Mouse (Mus musculus) spleen, adult 2 months (tissue): ENCODE measurements around the gene Cntnap5b. TPM values are rescaled to one million over a fixed set of nuclear protein-coding genes. Genes with fewer than 3 reads are reported as not detected.
A peak's percentile ranks its signal among the peaks of the same experiment; 100 is the strongest.

Experiments used
- DNase-seq, 2 experiments: peaks; one replicate each; pipeline versions ENCODE4 v3.0.0 to v3.0.0-alpha.2; 2012 to 2021; ENCODE audit warnings: low spot score in 2 of 2, low read depth in 1 of 2
- H3K27ac ChIP-seq: fragments of 200-500 bp; 2 replicates; pipeline ENCODE4 v1.5.1; 2012; ENCODE audit warnings: low read length, inconsistent platforms; ENCODE audit not compliant: insufficient read depth
- H3K27me3 ChIP-seq: fragments of 200-500 bp; 2 replicates; pipeline ENCODE4 v1.6.1; 2012; ENCODE audit warnings: mild to moderate bottlenecking, moderate library complexity, low read length, inconsistent platforms; ENCODE audit not compliant: control insufficient read depth, insufficient read depth
- H3K36me3 ChIP-seq: fragments of 200-500 bp; 2 replicates; pipeline ENCODE4 v1.6.1; 2012; ENCODE audit warnings: mild to moderate bottlenecking, low read length, inconsistent platforms; ENCODE audit not compliant: control insufficient read depth, insufficient read depth
- H3K4me1 ChIP-seq: fragments of 200-500 bp; 2 replicates; pipeline ENCODE4 v1.6.1; 2011; ENCODE audit warnings: inconsistent platforms; ENCODE audit not compliant: control insufficient read depth, insufficient read depth, insufficient read length
- H3K4me3 ChIP-seq: fragments of 200-500 bp; 2 replicates; pipeline ENCODE4 v1.5.1; 2011; ENCODE audit warnings: mild to moderate bottlenecking, inconsistent platforms; ENCODE audit not compliant: insufficient read depth, insufficient read length; ENCODE audit errors: extremely low read depth
- CTCF ChIP-seq: fragments of 200-500 bp; IDR thresholded peaks from 2 replicates; pipeline ENCODE4 v1.5.1; 2011; ENCODE audit warnings: mild to moderate bottlenecking, inconsistent platforms; ENCODE audit not compliant: insufficient read depth, insufficient read length, insufficient replicate concordance; ENCODE audit errors: extremely low read depth
- POLR2A ChIP-seq: fragments of 200-500 bp; IDR thresholded peaks from 2 replicates; pipeline ENCODE4 v1.6.1; 2011; ENCODE audit warnings: low read depth, low read length, inconsistent platforms
- WGBS: fragments of 180-500 bp; shearing (Covaris S2); methylation state at CpG from one replicate; pipeline ENCODE4 v1.1.7; 2018; 5-methylcytosine and 5-hydroxymethylcytosine counted together
- polyA plus RNA-seq: library from polyadenylated mRNA; depleted of rRNA; stranded (reverse); fragments of >200 nt; gene quantifications from 2 replicates; pipeline ENCODE4 v1.2.3, GENCODE M21; 2012

Gene Cntnap5b
- polyA plus RNA-seq, 1 experiment: not detected

- Histone ChIP-seq H3K27ac (no peak overlapping the region), H3K36me3 (no peaks in the 10 kb centered on the region), H3K27me3 (no peaks in the 10 kb centered on the region), H3K4me1 (no peaks in the 10 kb centered on the region), H3K4me3 (no peak overlapping the region)
- DNase-seq: no peak
- no peak for TF ChIP-seq POLR2A
- no peak for TF ChIP-seq CTCF
- 84% methylated on average over 2 of the region's 2 CpGs for WGBS
Observed at GRCm38 (mm10) chr1:100041808-100042207, 269.2 kb downstream of the Cntnap5b start.

GRCm38 (mm10) chr1:100079812-100080211 lies 307.2 kb downstream of the Cntnap5b start:
- Histone ChIP-seq H3K4me3 (no peak overlapping the region), H3K36me3 (no peaks in the 10 kb centered on the region), H3K4me1 (no peaks in the 10 kb centered on the region; the same call in 1 of the 2 replicates), H3K27ac (no peak overlapping the region), H3K27me3 (no peaks in the 10 kb centered on the region; the same call in 1 of the 2 replicates)
- no peak for TF ChIP-seq POLR2A
- TF ChIP-seq CTCF: no peak
- WGBS: 19% methylated on average over 2 of the region's 2 CpGs
- peak in 1 of 2 experiments; percentile 28 for DNase-seq

GRCm38 (mm10) chr1:100100516-100100915 lies 328.0 kb downstream of the Cntnap5b start:
- no peak for DNase-seq
- Histone ChIP-seq H3K27ac (no peak overlapping the region), H3K27me3 (no peaks in the 10 kb centered on the region), H3K4me1 (no peaks in the 10 kb centered on the region), H3K4me3 (no peak overlapping the region), H3K36me3 (no peaks in the 10 kb centered on the region)
- TF ChIP-seq CTCF: no peak
- no peak for TF ChIP-seq POLR2A

DNA sequence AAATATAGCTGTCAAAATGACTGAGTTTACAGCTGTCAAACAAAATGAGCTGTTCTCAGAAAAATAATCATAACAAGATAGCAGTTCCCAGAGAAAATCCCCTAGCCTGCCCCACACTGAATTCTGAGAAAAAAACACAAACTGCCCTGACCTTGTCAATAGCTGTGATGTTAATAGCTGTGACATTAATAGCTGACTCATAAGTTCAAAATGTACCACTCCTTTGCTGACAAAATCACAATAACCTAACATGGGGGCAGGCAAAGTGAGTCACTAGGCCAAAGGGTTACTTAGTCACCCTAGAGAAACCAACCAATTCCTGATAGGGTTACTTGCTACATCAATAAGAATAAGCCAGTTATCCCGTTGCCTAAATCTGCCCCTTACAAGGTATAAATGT lies 328.5 kb downstream of the Cntnap5b start:
- WGBS: 91% methylated on average over 1 of the region's 1 CpGs
- Histone ChIP-seq H3K27me3 (no peaks in the 10 kb centered on the region), H3K4me3 (no peak overlapping the region), H3K4me1 (no peaks in the 10 kb centered on the region), H3K27ac (no peak overlapping the region), H3K36me3 (no peaks in the 10 kb centered on the region)
- DNase-seq: no peak
- TF ChIP-seq POLR2A: no peak
- no peak for TF ChIP-seq CTCF

DNA sequence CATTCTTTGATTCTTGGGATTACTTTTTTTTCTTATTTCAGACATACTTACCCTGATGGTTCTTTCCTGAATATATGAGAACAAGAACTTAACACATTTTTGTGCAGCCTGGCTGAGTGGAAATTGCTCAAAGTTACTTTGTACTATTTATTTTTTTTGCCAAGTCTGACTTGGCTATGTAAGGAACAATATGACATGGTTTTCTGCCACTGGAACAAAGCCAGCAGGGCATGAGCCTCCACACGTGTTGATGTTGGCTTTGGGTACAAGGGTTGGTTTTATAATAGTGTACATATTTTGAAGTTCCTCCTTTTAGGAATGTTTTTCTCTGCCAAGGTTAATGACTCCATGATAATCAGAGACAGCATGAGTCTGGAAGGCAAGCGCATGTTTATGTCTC lies 331.8 kb downstream of the Cntnap5b start:
- DNase-seq: no peak

DNA sequence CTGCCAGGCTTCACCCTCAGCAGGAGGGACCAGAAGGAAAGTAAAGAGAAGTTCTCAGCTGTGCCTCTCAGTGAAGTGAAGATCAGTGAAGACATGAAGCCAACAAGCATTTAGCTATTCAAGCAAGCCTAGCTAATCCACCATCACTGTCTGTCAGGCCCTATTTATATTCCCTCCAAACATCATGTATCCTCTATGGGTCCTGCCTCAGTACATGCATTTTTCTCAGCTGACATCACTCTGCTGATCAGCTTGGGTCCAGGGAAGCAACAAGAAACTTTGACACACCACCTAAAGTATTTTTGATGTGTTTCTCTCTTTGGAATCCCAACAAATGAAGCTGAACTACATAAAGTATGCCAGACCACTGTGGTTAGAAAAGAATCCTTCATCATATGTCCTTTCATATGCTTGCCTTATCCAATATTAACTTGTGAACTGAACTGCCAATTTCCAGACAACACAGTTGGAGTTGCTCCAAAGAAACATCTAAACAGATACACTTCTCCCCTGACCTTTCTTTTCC lies 349.9 kb downstream of the Cntnap5b start:
- TF ChIP-seq POLR2A (no peak), CTCF (no peak)
- no peaks in the 10 kb centered on the region for H3K4me1 ChIP-seq
- H3K27ac ChIP-seq: no peak overlapping the region
- H3K36me3 ChIP-seq: no peaks in the 10 kb centered on the region
- DNase-seq: no peak
- no peaks in the 10 kb centered on the region for H3K27me3 ChIP-seq
- no peak overlapping the region for H3K4me3 ChIP-seq

More for the DNA sequence above, 331.8 kb downstream of the Cntnap5b start:
- no peak overlapping the region for H3K27ac ChIP-seq
- H3K36me3 ChIP-seq: no peaks in the 10 kb centered on the region
- H3K4me3 ChIP-seq: no peak overlapping the region
- H3K27me3 ChIP-seq: no peaks in the 10 kb centered on the region
- 84% methylated on average over 2 of the region's 2 CpGs for WGBS
- TF ChIP-seq POLR2A: no peak
- no peak for TF ChIP-seq CTCF
- no peaks in the 10 kb centered on the region for H3K4me1 ChIP-seq

- Histone ChIP-seq H3K27ac (no peak overlapping the region), H3K27me3 (no peaks in the 10 kb centered on the region), H3K4me1 (no peaks in the 10 kb centered on the region), H3K36me3 (no peaks in the 10 kb centered on the region), H3K4me3 (no peak overlapping the region)
- WGBS: 82% methylated on average over 2 of the region's 2 CpGs
- TF ChIP-seq POLR2A: no peak
- no peak for TF ChIP-seq CTCF
- DNase-seq: no peak
Observed at GRCm38 (mm10) chr1:100163588-100164357, 391.2 kb downstream of the Cntnap5b start.
